Mouse (Mus musculus): Measurements from ENCODE around the gene Aatk.

- TF ChIP-seq CTCF (IDR thresholded peaks at IDR 0.05; ENCODE audit: low read depth) = no peak
- TF ChIP-seq EP300 (IDR thresholded peaks at IDR 0.05; ENCODE audit: low read depth) = no peak
Measured at GRCm38 (mm10) chr11:120039581-120039980, 7.4 kb downstream of the Aatk start.
